Mouse (Mus musculus): ENCODE results near the gene Ppp1r11. TPM values are rescaled to one million over a fixed set of nuclear protein-coding genes. Genes with fewer than 3 reads are reported as not detected.

The Ppp1r11 gene
- polyA plus RNA-seq, 1 experiment from 2014 or later, result 142 TPM

GRCm38 (mm10) chr17:36915076-36915475 is 36.5 kb downstream of the Ppp1r11 start:
- Histone ChIP-seq H3K27ac (ENCODE audit: low read depth, low read length) (no peak overlapping the region), H3K4me1 (replicated peaks; ENCODE audit: control insufficient read depth, insufficient read depth, low read length) (no peaks in the 10 kb centered on the region), H3K4me3 (ENCODE audit: low read depth, low read length) (no peak overlapping the region), H3K36me3 (ENCODE audit: control insufficient read depth, insufficient read depth, low read length) (no peaks in the 10 kb centered on the region), H3K27me3 (ENCODE audit: control insufficient read depth, insufficient read depth, low read length) (no peaks in the 10 kb centered on the region), H3K9me3 (ENCODE audit: control insufficient read depth, low read length) (no peaks in the 10 kb centered on the region), H3K9ac (ENCODE audit: low read length) (no peak overlapping the region), H3K4me2 (ENCODE audit: low read depth, low read length, severe bottlenecking) (no peak overlapping the region)
- 15% methylated on average over 9 of the region's 9 CpGs for WGBS
- ATAC-seq (replicated peaks; ENCODE audit: low FRiP score) (0 out of 2 replicates have a peak, but pooled peaks have one; percentile 55), DNase-seq (ENCODE audit: low spot score) (peak; percentile 72)

DNA sequence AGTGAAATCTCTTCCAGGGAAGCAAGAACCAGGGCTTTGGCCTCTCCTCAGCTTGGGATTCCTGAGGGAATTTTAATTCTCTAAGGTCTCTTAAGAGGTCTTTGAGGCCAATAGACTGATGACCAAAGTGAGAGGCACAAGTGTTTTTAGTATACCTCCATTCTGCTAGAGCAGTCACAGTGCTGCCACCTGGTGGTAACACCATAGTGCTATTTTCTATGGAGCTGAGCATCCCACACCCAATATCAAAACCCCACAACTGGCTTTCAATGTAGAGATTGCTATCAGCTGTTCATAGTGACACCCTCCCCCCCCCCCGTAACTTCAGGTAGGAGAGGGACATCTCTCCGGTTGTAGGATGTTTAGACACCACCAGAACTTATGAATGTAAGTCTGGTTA is 37.4 kb downstream of the Ppp1r11 start:
- Histone ChIP-seq H3K27me3 (ENCODE audit: control insufficient read depth, insufficient read depth, low read length) (no peaks in the 10 kb centered on the region), H3K9me3 (ENCODE audit: control insufficient read depth, low read length) (no peaks in the 10 kb centered on the region), H3K4me1 (replicated peaks; ENCODE audit: control insufficient read depth, insufficient read depth, low read length) (no peaks in the 10 kb centered on the region), H3K36me3 (ENCODE audit: control insufficient read depth, insufficient read depth, low read length) (no peaks in the 10 kb centered on the region), H3K9ac (ENCODE audit: low read length) (no peak overlapping the region), H3K4me3 (ENCODE audit: low read depth, low read length) (no peak overlapping the region), H3K4me2 (ENCODE audit: low read depth, low read length, severe bottlenecking) (no peak overlapping the region), H3K27ac (ENCODE audit: low read depth, low read length) (no peak overlapping the region)
- 0 out of 2 replicates have a peak, but pooled peaks have one; percentile 56 for ATAC-seq (replicated peaks; ENCODE audit: low FRiP score)
- DNase-seq (ENCODE audit: low spot score), result peak; percentile 82
- 11% methylated on average over 2 of the region's 2 CpGs for WGBS

- no peaks in the 10 kb centered on the region for H3K9me3 ChIP-seq (ENCODE audit: control insufficient read depth, low read length)
- H3K4me2 ChIP-seq (ENCODE audit: low read depth, low read length, severe bottlenecking), result no peak overlapping the region
- 74% methylated on average over 2 of the region's 2 CpGs for WGBS
- ATAC-seq (replicated peaks; ENCODE audit: low FRiP score), result no peak
- H3K36me3 ChIP-seq (ENCODE audit: control insufficient read depth, insufficient read depth, low read length), result no peaks in the 10 kb centered on the region
- H3K4me3 ChIP-seq (ENCODE audit: low read depth, low read length), result no peak overlapping the region
- H3K9ac ChIP-seq (ENCODE audit: low read length), result no peak overlapping the region
- H3K4me1 ChIP-seq (replicated peaks; ENCODE audit: control insufficient read depth, insufficient read depth, low read length), result no peaks in the 10 kb centered on the region
- no peak for DNase-seq (ENCODE audit: low spot score)
- no peaks in the 10 kb centered on the region for H3K27me3 ChIP-seq (ENCODE audit: control insufficient read depth, insufficient read depth, low read length)
- no peak overlapping the region for H3K27ac ChIP-seq (ENCODE audit: low read depth, low read length)
Observed at GRCm38 (mm10) chr17:36912031-36912430, 39.5 kb downstream of the Ppp1r11 start.

DNA sequence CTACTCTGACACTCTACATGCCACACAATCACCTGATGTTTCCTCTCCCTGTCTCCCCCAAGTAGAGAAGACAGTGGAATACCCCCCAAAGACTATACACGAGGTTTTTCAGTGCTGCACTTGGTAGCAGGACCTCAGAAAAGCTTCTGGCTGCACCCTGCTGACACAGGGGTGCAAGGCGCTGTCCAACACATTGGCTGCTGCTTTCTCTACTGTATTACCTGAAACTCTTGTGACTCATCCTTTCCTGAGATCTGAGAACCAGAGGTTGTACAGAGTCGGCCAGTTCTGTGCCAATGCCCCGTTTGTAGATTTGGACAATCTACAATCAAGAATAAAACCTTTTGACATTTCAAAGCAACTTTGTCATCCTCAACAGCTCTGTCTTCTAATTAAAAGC is 41.7 kb downstream of the Ppp1r11 start:
- Histone ChIP-seq H3K4me2 (ENCODE audit: low read depth, low read length, severe bottlenecking) (no peak overlapping the region), H3K36me3 (ENCODE audit: control insufficient read depth, insufficient read depth, low read length) (no peaks in the 10 kb centered on the region), H3K9ac (ENCODE audit: low read length) (no peak overlapping the region), H3K27ac (ENCODE audit: low read depth, low read length) (no peak overlapping the region), H3K9me3 (ENCODE audit: control insufficient read depth, low read length) (no peaks in the 10 kb centered on the region), H3K4me1 (replicated peaks; ENCODE audit: control insufficient read depth, insufficient read depth, low read length) (no peaks in the 10 kb centered on the region), H3K4me3 (ENCODE audit: low read depth, low read length) (no peak overlapping the region), H3K27me3 (ENCODE audit: control insufficient read depth, insufficient read depth, low read length) (no peaks in the 10 kb centered on the region)
- WGBS, result 57% methylated on average over 4 of the region's 4 CpGs
- DNase-seq (ENCODE audit: low spot score), result no peak
- no peak for ATAC-seq (replicated peaks; ENCODE audit: low FRiP score)

- H3K4me1 ChIP-seq (replicated peaks; ENCODE audit: control insufficient read depth, insufficient read depth, low read length), result no peaks in the 10 kb centered on the region
- no peak overlapping the region for H3K27ac ChIP-seq (ENCODE audit: low read depth, low read length)
- H3K36me3 ChIP-seq (ENCODE audit: control insufficient read depth, insufficient read depth, low read length), result no peaks in the 10 kb centered on the region
- no peak overlapping the region for H3K4me2 ChIP-seq (ENCODE audit: low read depth, low read length, severe bottlenecking)
- H3K9me3 ChIP-seq (ENCODE audit: control insufficient read depth, low read length), result no peaks in the 10 kb centered on the region
- 39% methylated on average over 1 of the region's 1 CpGs for WGBS
- H3K9ac ChIP-seq (ENCODE audit: low read length), result no peak overlapping the region
- no peak overlapping the region for H3K4me3 ChIP-seq (ENCODE audit: low read depth, low read length)
- DNase-seq (ENCODE audit: low spot score) (no peak), ATAC-seq (replicated peaks; ENCODE audit: low FRiP score) (no peak)
- no peaks in the 10 kb centered on the region for H3K27me3 ChIP-seq (ENCODE audit: control insufficient read depth, insufficient read depth, low read length)
Observed at GRCm38 (mm10) chr17:36908235-36908634, 43.3 kb downstream of the Ppp1r11 start.

- no peak overlapping the region for H3K27ac ChIP-seq (ENCODE audit: low read depth, low read length)
Observed at GRCm38 (mm10) chr17:36903651-36904050, 47.9 kb downstream of the Ppp1r11 start.

GRCm38 (mm10) chr17:36900691-36901090 is 50.9 kb downstream of the Ppp1r11 start:
- H3K4me3 ChIP-seq (ENCODE audit: low read depth, low read length), result no peak overlapping the region
- no peak overlapping the region for H3K27ac ChIP-seq (ENCODE audit: low read depth, low read length)
- no peaks in the 10 kb centered on the region for H3K9me3 ChIP-seq (ENCODE audit: control insufficient read depth, low read length)
- DNase-seq (ENCODE audit: low spot score), result no peak
- 40% methylated on average over 1 of the region's 1 CpGs for WGBS
- H3K27me3 ChIP-seq (ENCODE audit: control insufficient read depth, insufficient read depth, low read length), result no peaks in the 10 kb centered on the region
- H3K4me1 ChIP-seq (replicated peaks; ENCODE audit: control insufficient read depth, insufficient read depth, low read length), result no peaks in the 10 kb centered on the region
- no peak overlapping the region for H3K9ac ChIP-seq (ENCODE audit: low read length)
- H3K4me2 ChIP-seq (ENCODE audit: low read depth, low read length, severe bottlenecking), result no peak overlapping the region
- ATAC-seq (replicated peaks; ENCODE audit: low FRiP score), result no peak
- no peaks in the 10 kb centered on the region for H3K36me3 ChIP-seq (ENCODE audit: control insufficient read depth, insufficient read depth, low read length)

More at GRCm38 (mm10) chr17:36903651-36904050, 47.9 kb downstream of the Ppp1r11 start:
- DNase-seq (ENCODE audit: low spot score) (no peak), ATAC-seq (replicated peaks; ENCODE audit: low FRiP score) (no peak)
- Histone ChIP-seq H3K4me3 (ENCODE audit: low read depth, low read length) (no peak overlapping the region), H3K4me1 (replicated peaks; ENCODE audit: control insufficient read depth, insufficient read depth, low read length) (no peaks in the 10 kb centered on the region), H3K36me3 (ENCODE audit: control insufficient read depth, insufficient read depth, low read length) (no peaks in the 10 kb centered on the region), H3K27me3 (ENCODE audit: control insufficient read depth, insufficient read depth, low read length) (no peaks in the 10 kb centered on the region), H3K9me3 (ENCODE audit: control insufficient read depth, low read length) (no peaks in the 10 kb centered on the region), H3K4me2 (ENCODE audit: low read depth, low read length, severe bottlenecking) (no peak overlapping the region), H3K9ac (ENCODE audit: low read length) (no peak overlapping the region)
- WGBS, result 77% methylated on average over 3 of the region's 3 CpGs

GRCm38 (mm10) chr17:36900001-36900400 is 51.5 kb downstream of the Ppp1r11 start:
- Histone ChIP-seq H3K27ac (ENCODE audit: low read depth, low read length) (no peak overlapping the region), H3K4me2 (ENCODE audit: low read depth, low read length, severe bottlenecking) (no peak overlapping the region), H3K27me3 (ENCODE audit: control insufficient read depth, insufficient read depth, low read length) (no peaks in the 10 kb centered on the region), H3K36me3 (ENCODE audit: control insufficient read depth, insufficient read depth, low read length) (no peaks in the 10 kb centered on the region), H3K9ac (ENCODE audit: low read length) (no peak overlapping the region), H3K4me3 (ENCODE audit: low read depth, low read length) (no peak overlapping the region), H3K9me3 (ENCODE audit: control insufficient read depth, low read length) (no peaks in the 10 kb centered on the region), H3K4me1 (replicated peaks; ENCODE audit: control insufficient read depth, insufficient read depth, low read length) (no peaks in the 10 kb centered on the region)
- 86% methylated on average over 5 of the region's 5 CpGs for WGBS
- no peak for ATAC-seq (replicated peaks; ENCODE audit: low FRiP score)
- no peak for DNase-seq (ENCODE audit: low spot score)

DNA sequence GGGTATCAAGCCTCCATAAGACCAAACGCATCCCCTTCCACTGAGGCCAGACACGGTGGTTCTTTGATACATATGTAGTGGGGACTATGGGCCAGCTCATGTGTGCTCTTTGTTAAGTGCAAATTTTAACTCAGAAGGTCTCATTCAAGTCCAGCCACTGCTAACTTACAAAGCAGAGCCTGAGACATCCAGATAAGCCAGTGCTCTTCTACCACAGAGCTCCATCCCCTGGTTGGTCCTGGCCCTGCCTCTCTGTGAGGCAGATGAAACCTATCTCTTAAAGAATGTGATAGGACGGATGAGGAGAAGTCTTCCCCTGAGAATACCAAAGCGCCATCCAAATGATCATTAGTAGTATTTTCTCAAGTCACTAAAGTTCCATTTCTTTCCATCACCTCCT is 52.2 kb downstream of the Ppp1r11 start:
- H3K27ac ChIP-seq (ENCODE audit: low read depth, low read length), result no peak overlapping the region
- H3K9ac ChIP-seq (ENCODE audit: low read length), result no peak overlapping the region
- WGBS, result 80% methylated on average over 4 of the region's 4 CpGs
- H3K4me2 ChIP-seq (ENCODE audit: low read depth, low read length, severe bottlenecking), result no peak overlapping the region
- H3K4me1 ChIP-seq (replicated peaks; ENCODE audit: control insufficient read depth, insufficient read depth, low read length), result no peaks in the 10 kb centered on the region
- no peaks in the 10 kb centered on the region for H3K27me3 ChIP-seq (ENCODE audit: control insufficient read depth, insufficient read depth, low read length)
- ATAC-seq (replicated peaks; ENCODE audit: low FRiP score) (no peak), DNase-seq (ENCODE audit: low spot score) (no peak)
- H3K36me3 ChIP-seq (ENCODE audit: control insufficient read depth, insufficient read depth, low read length), result no peaks in the 10 kb centered on the region
- H3K9me3 ChIP-seq (ENCODE audit: control insufficient read depth, low read length), result no peaks in the 10 kb centered on the region
- no peak overlapping the region for H3K4me3 ChIP-seq (ENCODE audit: low read depth, low read length)

Data from forebrain, embryonic 11.5 days (tissue).